Mouse (Mus musculus): Measurements from ENCODE around the gene Bcr.

Bcr gene

DNA sequence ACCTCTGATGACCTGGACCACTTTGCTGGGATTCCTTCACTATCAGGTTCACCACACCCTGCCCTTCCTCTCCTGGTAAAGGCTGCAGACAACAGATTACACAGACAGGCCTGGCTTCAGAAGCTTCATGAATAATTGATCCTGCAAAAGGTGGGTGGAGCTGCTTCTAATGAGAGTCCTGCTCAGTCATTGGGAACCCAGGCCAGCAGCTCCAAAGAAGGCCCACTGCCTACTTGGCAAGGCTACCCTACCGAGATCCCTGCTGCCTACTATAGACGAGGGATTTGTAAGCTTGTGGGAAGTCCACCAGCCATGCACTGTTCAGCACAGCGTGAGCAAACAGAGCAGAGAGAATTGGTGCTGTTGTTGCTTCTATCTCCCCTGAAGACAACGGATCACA, 4.1 kb upstream of the Bcr start:
- in situ Hi-C loops (cut with MseI, MboI): loop anchor here (5.0 kb wide), 1 partner anchor 96 kb away; no protein-coding TSS in a partner anchor

- in situ Hi-C loops (cut with MseI, MboI): loop anchor here (5.0 kb wide), 1 partner anchor 94 kb away; no protein-coding TSS in a partner anchor
Observed at GRCm38 (mm10) chr10:75058336-75058735, 2.1 kb upstream of the Bcr start.

DNA sequence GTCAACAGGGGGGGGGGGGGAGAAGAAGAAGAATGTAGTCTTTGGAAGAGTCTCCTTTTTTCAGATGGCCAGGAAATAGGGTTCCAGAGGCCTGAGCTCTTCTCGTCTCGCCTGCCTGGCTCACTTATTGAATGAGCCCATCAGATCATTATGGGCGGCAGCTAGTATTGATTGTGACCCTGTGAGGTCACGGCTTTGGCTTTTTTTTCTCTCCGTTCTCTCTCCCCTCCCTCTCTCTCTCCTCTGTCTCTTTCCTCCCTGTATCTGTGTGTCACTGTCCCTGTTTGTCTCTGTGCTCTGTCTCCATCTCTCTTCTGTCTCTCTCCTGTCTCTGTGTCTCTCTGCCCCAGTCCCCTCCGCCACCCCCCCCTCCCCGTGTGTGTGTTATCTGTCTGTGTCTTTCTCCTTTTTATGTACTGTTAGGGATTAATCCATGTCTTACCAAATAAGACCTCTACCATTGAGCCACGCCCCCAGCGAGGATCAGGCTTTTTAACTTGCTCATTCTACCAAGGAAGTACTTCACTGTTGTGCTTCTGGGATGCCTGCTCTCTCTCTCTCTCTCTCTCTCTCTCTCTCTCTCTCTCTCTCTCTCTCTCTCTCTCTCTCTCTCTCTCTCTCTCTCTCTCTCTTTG, 1.5 kb upstream of the Bcr start:
- in situ Hi-C loops (cut with MseI, MboI): loop anchor here (5.0 kb wide), 1 partner anchor 93 kb away; no protein-coding TSS in a partner anchor

DNA sequence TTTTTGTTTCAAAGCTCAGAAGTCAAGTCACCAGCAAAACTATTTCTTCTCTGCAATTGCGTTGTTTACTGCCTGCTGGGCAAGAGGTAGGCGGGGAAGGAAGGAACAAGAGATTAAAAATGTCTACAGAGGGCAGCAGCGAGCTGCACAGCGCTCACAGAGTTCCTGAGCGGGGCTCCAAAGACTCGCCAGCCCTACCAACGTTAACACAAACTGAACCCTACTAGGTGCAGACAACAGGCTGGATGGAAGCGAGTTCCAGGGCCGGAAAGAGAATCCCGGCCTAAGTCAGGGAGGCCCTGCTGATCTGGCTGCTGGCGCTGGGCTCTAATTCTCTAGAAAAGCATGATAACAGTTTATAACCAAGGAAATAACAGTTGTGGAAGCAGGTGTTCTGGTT, 996 bp upstream of the Bcr start:
- in situ Hi-C loops (cut with MseI, MboI): loop anchor here (5.0 kb wide), 1 partner anchor 93 kb away; no protein-coding TSS in a partner anchor

DNA sequence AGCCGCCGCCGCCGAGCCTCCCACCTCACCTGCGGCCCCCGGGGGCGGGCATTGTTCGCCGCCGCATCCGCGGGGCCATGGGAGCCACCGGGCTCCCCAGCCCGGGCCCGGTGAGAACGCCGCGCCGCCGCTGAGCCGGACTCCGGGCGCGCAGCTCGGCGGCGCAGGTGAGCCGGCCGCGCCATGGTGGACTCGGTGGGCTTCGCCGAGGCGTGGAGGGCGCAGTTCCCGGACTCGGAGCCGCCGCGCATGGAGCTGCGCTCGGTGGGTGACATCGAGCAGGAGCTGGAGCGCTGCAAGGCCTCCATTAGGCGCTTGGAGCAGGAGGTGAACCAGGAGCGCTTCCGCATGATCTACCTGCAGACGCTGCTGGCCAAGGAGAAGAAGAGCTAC, 447 bp downstream of the Bcr start:
- in situ Hi-C loops (cut with MseI, MboI): no loop called here

DNA sequence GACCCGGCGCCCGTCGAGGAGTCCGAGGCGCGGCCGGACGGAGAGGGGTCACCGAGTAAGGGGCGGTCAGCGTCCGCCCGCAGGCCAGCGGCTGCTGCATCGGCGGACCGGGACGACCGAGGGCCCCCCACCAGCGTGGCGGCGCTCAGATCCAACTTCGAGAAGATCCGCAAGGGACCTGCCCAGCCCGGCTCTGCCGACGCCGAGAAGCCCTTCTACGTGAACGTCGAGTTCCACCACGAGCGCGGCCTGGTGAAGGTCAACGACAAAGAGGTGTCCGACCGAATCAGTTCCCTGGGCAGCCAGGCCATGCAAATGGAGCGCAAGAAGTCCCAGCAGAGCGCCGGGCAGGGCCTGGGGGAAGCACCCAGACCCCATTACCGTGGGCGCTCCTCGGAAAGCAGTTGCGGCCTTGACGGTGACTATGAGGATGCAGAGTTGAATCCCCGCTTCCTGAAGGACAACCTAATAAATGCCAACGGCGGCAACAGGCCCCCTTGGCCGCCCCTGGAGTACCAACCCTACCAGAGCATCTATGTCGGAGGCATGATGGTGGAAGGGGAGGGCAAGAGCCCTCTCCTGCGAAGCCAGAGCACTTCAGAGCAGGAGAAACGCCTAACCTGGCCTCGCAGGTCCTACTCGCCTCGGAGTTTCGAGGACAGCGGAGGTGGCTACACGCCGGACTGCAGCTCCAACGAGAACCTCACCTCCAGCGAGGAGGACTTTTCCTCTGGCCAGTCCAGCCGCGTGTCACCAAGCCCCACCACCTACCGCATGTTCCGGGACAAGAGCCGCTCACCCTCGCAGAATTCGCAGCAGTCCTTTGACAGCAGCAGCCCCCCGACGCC, 1.2 kb downstream of the Bcr start:
- in situ Hi-C loops (cut with MseI, MboI): no loop called here

DNA sequence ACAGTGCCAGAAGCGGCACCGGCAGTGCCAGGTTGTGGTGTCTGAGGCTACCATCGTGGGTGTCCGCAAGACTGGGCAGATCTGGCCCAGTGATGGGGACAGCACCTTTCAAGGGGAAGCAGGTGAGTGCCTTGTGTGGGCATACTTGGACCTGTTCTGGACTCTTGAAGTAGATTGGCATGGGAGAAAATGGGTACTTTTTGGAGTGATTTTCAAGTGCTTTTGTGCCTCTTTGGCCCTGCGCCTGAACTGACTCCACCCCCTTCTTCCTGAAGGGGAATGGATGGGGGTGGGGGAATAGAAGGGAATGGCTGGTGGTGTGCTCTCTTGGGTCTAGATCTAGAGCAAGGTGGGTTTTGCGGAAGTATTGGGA, 1.8 kb downstream of the Bcr start:
- in situ Hi-C loops (cut with MseI, MboI): no loop called here

DNA sequence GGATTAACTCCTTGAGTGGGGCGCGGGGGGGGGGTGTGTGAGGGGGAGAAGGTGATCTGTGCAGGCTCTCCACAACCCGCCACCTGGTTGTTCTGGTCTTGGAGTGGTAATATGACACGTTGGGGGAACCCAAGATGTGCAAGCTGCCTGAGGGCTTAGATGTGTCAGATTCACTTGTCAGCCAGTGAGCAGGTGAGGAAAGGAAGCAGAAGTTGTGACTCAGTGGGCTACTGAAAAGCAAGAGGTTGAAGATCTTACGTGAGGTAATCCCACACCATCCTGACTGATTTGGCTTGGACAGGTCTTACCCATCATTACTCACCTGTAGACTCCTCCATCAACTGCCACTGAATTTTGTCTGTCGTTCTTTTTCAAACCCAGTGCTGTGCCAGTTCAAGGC, 2.2 kb downstream of the Bcr start:
- in situ Hi-C loops (cut with MseI, MboI): no loop called here

DNA sequence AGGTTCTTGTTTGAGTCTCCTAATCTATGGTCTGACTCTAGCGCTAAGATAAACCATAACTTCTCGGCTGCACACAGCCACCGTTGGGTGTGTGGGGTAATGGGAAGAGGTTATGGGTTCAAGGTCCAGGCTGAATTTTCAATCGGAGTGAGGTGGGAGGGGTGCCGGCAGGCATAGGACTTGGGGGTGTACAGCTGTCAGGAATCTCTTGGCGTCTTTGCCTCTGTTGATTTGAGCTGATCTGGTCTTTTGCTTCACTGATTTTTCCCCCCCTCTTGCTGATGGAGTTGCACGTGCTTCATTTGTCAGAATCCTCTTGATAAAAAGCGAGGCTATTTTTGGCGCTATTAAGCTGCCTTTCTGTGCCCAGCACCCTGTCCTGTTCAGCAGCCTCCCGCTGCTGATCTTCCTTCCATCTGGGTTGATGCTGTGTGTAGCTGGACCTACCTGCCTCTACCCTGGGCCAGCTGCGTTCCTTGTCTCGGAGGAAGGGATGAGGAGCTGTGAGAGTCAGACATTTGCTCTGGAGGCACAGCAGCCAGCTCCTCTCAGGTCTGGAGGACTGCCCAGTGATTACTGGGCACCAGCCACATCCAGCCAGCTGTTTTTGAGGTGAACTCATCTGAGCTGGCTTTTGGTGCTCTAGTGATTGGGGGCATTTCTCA, 3.0 kb downstream of the Bcr start:
- in situ Hi-C loops (cut with MseI, MboI): no loop called here

GRCm38 (mm10) chr10:75065691-75066090, 5.3 kb downstream of the Bcr start:
- in situ Hi-C loops (cut with MseI, MboI): no loop called here

DNA sequence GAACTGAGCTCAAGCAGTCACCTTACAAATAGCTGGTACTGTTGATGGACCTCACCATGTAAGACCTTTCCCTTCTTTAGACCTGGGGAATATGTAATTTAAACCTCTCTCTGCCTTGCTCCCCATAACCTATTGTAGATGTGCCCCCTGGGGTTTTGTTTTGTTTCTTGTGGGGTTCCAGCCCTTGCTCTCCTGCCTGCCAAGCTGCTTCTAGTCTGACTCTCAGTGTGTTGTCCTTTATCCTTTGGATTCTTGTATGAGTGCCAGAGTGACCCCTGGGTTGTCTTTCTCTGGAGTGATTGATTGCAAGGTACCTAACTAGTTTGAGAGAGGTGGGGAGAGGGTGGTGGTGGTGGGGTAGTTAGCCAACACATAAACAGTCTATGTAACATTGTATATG, 7.1 kb downstream of the Bcr start:
- in situ Hi-C loops (cut with MseI, MboI): no loop called here

DNA sequence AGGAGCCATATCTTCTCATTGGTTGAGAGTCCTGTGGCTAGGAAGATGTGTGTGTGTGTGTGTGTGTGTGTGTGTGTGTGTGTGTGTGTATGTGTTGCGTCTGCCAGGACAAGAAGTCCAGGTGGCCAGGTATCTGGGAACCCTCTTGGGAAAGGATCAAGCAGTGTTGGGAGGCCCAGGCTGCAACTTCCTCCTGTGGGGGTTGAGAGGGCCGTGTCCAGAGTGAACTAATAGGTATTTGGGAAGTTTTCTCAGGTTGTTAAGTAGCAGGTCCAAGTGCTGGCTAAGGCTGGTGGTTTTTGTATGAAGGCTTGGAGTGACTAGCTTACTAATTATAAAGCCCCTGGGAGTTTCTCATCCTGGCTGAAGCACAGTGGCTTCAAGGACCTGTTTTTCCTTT, 7.7 kb downstream of the Bcr start:
- in situ Hi-C loops (cut with MseI, MboI): no loop called here

DNA sequence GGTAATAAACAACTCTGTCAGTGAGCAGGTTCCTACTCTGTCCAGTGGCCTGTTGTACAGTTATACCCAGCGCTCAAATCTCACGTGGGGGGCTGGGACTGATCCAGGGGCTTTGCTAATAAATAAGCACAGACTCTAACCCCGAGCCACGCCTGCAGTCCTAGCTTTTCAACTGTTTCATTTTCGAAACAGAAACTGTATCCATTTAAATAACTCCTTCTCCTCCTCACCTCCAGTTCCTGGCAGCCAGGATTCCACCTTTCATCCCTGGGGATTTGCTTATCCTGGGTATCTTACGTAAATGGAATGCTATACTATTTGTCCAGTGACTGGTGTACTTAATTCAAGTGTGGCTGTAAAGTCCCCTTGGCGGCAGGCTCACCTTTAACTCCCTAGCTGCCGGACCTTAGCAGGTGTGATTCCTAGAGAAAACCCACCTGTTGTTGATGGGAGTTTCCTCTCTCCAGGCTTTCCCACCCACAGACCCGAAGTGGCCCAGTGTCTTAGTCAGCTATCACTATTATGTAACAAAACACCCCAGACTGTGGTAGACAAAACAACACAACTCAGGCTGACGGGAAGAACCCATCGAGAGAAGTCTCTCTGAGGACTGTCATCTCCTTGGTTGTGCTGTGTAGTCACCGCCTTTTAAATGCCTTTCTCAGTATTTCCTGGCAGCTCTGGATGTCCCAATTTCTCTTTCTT, 8.4 kb downstream of the Bcr start:
- in situ Hi-C loops (cut with MseI, MboI): no loop called here

DNA sequence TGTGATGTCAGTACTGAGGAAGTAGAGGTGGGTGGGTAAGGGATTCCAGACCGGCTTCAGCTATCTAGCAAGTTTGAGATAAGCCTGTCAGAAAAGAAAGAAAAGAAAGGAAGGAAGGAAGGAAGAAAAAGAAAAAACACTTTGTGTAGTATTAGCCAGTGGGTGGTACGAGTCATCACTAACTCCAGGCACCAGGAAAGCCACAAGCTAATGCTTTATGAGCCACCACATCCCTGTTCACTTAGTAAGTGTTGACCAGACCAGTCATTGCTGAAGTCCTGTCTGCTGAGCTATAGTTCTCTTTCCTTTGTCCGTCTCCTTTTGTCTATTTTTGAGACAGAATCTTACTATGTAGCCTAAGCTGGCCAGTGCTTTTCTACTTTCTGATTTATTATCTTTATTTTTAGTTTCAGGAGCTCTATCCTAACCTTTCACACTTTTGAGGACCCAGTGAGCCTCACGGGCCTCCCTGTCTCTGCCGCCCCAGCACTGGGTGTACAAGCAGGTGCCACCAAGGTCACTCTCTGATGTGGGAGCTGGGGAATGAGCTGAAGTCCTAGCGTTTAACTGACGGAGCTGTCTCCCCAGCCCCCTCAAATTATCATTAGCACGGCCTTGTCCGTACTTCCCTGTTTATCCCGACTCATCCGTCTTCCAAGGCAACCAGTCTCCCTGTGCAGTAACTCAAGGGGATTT, 10.0 kb downstream of the Bcr start:
- in situ Hi-C loops (cut with MseI, MboI): no loop called here

DNA sequence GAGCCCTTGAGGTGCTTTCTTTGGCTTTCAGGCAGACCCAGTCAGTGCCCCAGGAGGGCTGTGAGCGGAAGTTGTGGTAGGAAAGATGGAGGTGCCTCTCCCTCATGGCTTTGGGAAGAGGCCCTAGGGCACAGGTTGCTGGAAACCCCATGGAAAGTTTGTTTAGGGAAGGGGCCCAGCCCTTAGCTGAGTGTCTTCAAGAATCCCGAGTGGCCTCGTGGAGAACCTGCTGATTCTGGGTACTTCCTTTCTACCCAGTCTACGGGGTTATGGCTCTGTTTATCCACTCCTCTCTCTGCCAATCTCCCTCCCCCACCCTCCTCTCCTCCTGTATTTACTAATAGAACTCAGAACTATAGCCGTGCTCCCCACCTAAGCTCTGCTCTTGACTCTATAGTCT, 15.3 kb downstream of the Bcr start:
- in situ Hi-C loops (cut with MseI, MboI): no loop called here

GRCm38 (mm10) chr10:75078174-75079128, 18.1 kb downstream of the Bcr start:
- in situ Hi-C loops (cut with MseI, MboI): no loop called here

DNA sequence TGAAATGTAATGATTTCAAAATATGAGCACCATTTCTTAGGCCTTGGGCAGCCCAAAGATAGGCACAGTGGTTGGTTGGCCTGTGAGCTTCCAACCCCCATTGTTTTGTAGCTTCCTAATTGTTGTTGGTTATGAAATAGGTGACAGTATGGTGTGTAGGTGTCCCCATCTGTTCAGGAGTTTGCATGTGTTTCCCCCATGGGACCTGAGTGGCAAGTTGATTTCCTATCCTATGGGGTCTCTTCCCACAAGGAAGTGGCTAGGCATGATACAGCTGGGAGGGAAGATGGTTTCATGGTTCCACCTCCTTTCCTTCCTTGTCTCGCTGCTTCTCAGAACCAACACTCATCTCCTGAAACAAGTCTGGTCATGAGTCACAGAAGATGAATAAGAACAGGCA, 24.9 kb downstream of the Bcr start:
- in situ Hi-C loops (cut with MseI, MboI): no loop called here

DNA sequence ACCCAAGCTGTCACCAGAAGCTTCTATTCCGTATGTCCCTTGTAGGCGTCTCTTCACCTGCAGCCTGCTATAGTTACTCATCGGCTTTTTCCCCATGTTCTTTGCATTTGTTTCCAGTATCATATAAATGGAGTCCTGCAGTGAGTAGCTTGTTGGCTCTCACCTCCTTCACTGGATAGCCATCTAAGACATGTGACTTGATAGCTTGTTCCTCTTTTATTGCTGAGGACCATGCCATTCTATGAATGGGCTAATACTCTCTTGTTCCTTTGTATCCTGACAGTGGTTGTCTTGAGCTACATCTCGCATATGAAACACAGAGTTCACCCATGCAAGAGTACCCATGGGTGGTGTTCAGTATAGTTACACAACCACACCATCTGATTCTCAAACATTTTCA, 28.1 kb downstream of the Bcr start:
- in situ Hi-C loops (cut with MseI, MboI): no loop called here

- in situ Hi-C loops (cut with MseI, MboI): no loop called here
Observed at GRCm38 (mm10) chr10:75091478-75092152, 31.2 kb downstream of the Bcr start.

Measured in mouse trophoblast stem cell (cell line).